Mouse (Mus musculus): ENCODE measurements around the gene Axin1. TPM values are rescaled to one million over a fixed set of nuclear protein-coding genes. Genes with fewer than 3 reads are reported as not detected.
A peak's percentile ranks its signal among the peaks of the same experiment; 100 is the strongest.

The Axin1 gene
- total and polyA plus RNA-seq, 3 experiments, result 27.8 to 38.8 (median 28.5) TPM

GRCm38 (mm10) chr17:26202737-26203136 lies 64.2 kb downstream of the Axin1 start, which contains the start of gene Rgs11:
TSS of gene Rgs11 (plus strand) at chr17:26202951.
- H3K4me3 ChIP-seq (replicated peaks in 1 of 3; ENCODE audit: low read depth in 2 of 3, low read length in 2 of 3, poor library complexity in 1 of 3), result peak within 1 kb of the TSS; percentile 5 to 50 (median 37)
- H3K4me1 ChIP-seq (ENCODE audit: control insufficient read depth in 1 of 2, insufficient read depth in 2 of 2), result peaks cover 5 to 10% of the 10 kb centered on the region in 2 experiments; a peak in 3 of 4 replicates
- H3K4me2 ChIP-seq (ENCODE audit: insufficient read depth, low read depth, poor library complexity, severe bottlenecking), result peak within 1 kb of the TSS; percentile 88
- no peak within 1 kb of the TSS for H3K27ac ChIP-seq (ENCODE audit: insufficient read depth, low read depth)
- H3K9me3 ChIP-seq (replicated peaks; ENCODE audit: low read length), result no peaks in the 10 kb centered on the region
- H3K27me3 ChIP-seq (replicated peaks), result peaks cover 62% of the 10 kb centered on the region
- peaks cover 4 to 14% of the 10 kb centered on the region in 2 experiments for H3K36me3 ChIP-seq (replicated peaks in 1 of 2; ENCODE audit: control insufficient read depth in 1 of 2, insufficient read depth in 1 of 2, low read length in 1 of 2)
- no peak within 1 kb of the TSS for H3K9ac ChIP-seq (ENCODE audit: insufficient read depth, low read depth)
- TF ChIP-seq MAFK (IDR thresholded peaks at IDR 0.05; ENCODE audit: insufficient replicate concordance, low read length), result no peak
- 0 out of 2 replicates have a peak, but pooled peaks have one; percentile 17 for TF ChIP-seq MAZ (IDR thresholded peaks at IDR 0.05; ENCODE audit: low read depth, low read length)
- dilution Hi-C loops (cut with MboI; ENCODE audit: extremely low pct_ligation_motif_present, extremely low pct_unique_long_range_greater_than_20kb, low sequenced_read_pairs) (no loop called here), in situ Hi-C loops (cut with MboI; ENCODE audit: low pct_ligation_motif_present, low pct_unique_long_range_greater_than_20kb, low sequenced_read_pairs) (no loop called here)
- no peak for DNase-seq (ENCODE audit: extremely low read depth)
- H3K79me2 ChIP-seq (replicated peaks; ENCODE audit: control insufficient read depth, extremely low read depth, insufficient read depth, poor library complexity, severe bottlenecking), result no peaks in the 10 kb centered on the region

- Histone ChIP-seq H3K4me3 (replicated peaks in 1 of 3; ENCODE audit: low read depth in 2 of 3, low read length in 2 of 3, poor library complexity in 1 of 3) (peak overlapping the region; percentile 5 to 50 (median 37)), H3K4me2 (ENCODE audit: insufficient read depth, low read depth, poor library complexity, severe bottlenecking) (peak overlapping the region; percentile 88), H3K4me1 (ENCODE audit: control insufficient read depth in 1 of 2, insufficient read depth in 2 of 2) (peaks cover 5 to 10% of the 10 kb centered on the region in 2 experiments; a peak in 3 of 4 replicates), H3K9me3 (replicated peaks; ENCODE audit: low read length) (no peaks in the 10 kb centered on the region), H3K27me3 (replicated peaks) (peaks cover 66% of the 10 kb centered on the region), H3K27ac (ENCODE audit: insufficient read depth, low read depth) (no peak overlapping the region), H3K9ac (ENCODE audit: insufficient read depth, low read depth) (no peak overlapping the region), H3K79me2 (replicated peaks; ENCODE audit: control insufficient read depth, extremely low read depth, insufficient read depth, poor library complexity, severe bottlenecking) (no peaks in the 10 kb centered on the region), H3K36me3 (replicated peaks in 1 of 2; ENCODE audit: control insufficient read depth in 1 of 2, insufficient read depth in 1 of 2, low read length in 1 of 2) (peaks cover 0 to 8% of the 10 kb centered on the region in 2 experiments)
- TF ChIP-seq USF1 (IDR thresholded peaks at IDR 0.05; ENCODE audit: low read depth, low read length), result no peak
- no peak for TF ChIP-seq MXI1 (IDR thresholded peaks at IDR 0.05; ENCODE audit: low read depth, low read length)
- no peak for TF ChIP-seq UBTF (IDR thresholded peaks at IDR 0.05; ENCODE audit: low read depth, low read length)
- no peak for TF ChIP-seq MAX (IDR thresholded peaks at IDR 0.05; ENCODE audit: low read length)
- TF ChIP-seq POLR2AphosphoS2 (IDR thresholded peaks at IDR 0.05; ENCODE audit: low read depth, low read length), result no peak
- no peak for TF ChIP-seq BHLHE40 (IDR thresholded peaks at IDR 0.05; ENCODE audit: low read depth, low read length)
- no peak for TF ChIP-seq ELF1 (IDR thresholded peaks at IDR 0.05; ENCODE audit: low read depth, low read length)
- TF ChIP-seq PAX5 (IDR thresholded peaks at IDR 0.05; ENCODE audit: low read length), result no peak
- TF ChIP-seq ETS1 (conservative IDR thresholded peaks at IDR 0.05; ENCODE audit: low read depth, low read length), result no peak
- TF ChIP-seq JUND (conservative IDR thresholded peaks at IDR 0.05; ENCODE audit: low read depth, low read length), result no peak
- TF ChIP-seq TCF12 (IDR thresholded peaks at IDR 0.05; ENCODE audit: low read depth, low read length), result no peak
- no peak for TF ChIP-seq CTCF (conservative IDR thresholded peaks at IDR 0.05 in 1 of 2, IDR thresholded peaks at IDR 0.05 in 1 of 2; ENCODE audit: low read depth in 2 of 2, low read length in 2 of 2)
- TF ChIP-seq IRF4 (IDR thresholded peaks at IDR 0.05; ENCODE audit: low read depth, low read length), result no peak
- no peak for TF ChIP-seq MEF2A (IDR thresholded peaks at IDR 0.05; ENCODE audit: borderline replicate concordance, low read depth, low read length)
- TF ChIP-seq MAFK (IDR thresholded peaks at IDR 0.05; ENCODE audit: insufficient replicate concordance, low read length), result no peak
- TF ChIP-seq USF2 (conservative IDR thresholded peaks at IDR 0.05; ENCODE audit: low read depth, low read length), result no peak
- no peak for TF ChIP-seq EP300 (IDR thresholded peaks at IDR 0.05; ENCODE audit: low read length)
- no peak for TF ChIP-seq SIN3A (IDR thresholded peaks at IDR 0.05; ENCODE audit: low read length)
- DNase-seq (ENCODE audit: extremely low read depth), result no peak
- in situ Hi-C loops (cut with MboI; ENCODE audit: low pct_ligation_motif_present, low pct_unique_long_range_greater_than_20kb, low sequenced_read_pairs) (no loop called here), dilution Hi-C loops (cut with MboI; ENCODE audit: extremely low pct_ligation_motif_present, extremely low pct_unique_long_range_greater_than_20kb, low sequenced_read_pairs) (no loop called here)
Observed at GRCm38 (mm10) chr17:26203321-26203811, 64.9 kb downstream of the Axin1 start.

Measured in CH12.LX (cell line).